Mouse (Mus musculus): ENCODE results near the gene Apom. TPM values are rescaled to one million over a fixed set of nuclear protein-coding genes. Genes with fewer than 3 reads are reported as not detected.

Apom gene
- polyA plus RNA-seq, 1 experiment from 2014 or later = 27.5 TPM

GRCm38 (mm10) chr17:35121143-35121799, 10.6 kb downstream of the Apom start, which contains the start of gene Gpank1:
Gene Gpank1, plus strand, starts transcription at chr17:35121455.
- H3K27ac ChIP-seq (ENCODE audit: low read length) = peak within 1 kb of the TSS; percentile 85
- peak within 1 kb of the TSS; percentile 96 for H3K4me3 ChIP-seq (ENCODE audit: low read length)
- H3K27me3 ChIP-seq (ENCODE audit: insufficient read depth, low read length) = no peaks in the 10 kb centered on the region
- H3K9ac ChIP-seq (replicated peaks; ENCODE audit: low read length) = peak within 1 kb of the TSS; percentile 97
- H3K36me3 ChIP-seq (ENCODE audit: insufficient read depth, low read length) = peaks cover 39% of the 10 kb centered on the region
- no peaks in the 10 kb centered on the region for H3K9me3 ChIP-seq (ENCODE audit: low read length)
- under 1% methylated on average over 50 of the region's 50 CpGs for WGBS
- H3K4me1 ChIP-seq (ENCODE audit: insufficient read depth, low read length) = peaks cover 26% of the 10 kb centered on the region
- peak; percentile 97 for ATAC-seq (ENCODE audit: low FRiP score, low TSS enrichment)
- H3K4me2 ChIP-seq (replicated peaks; ENCODE audit: low read depth, low read length) = peak within 1 kb of the TSS; percentile 90

- Histone ChIP-seq H3K4me3 (ENCODE audit: low read length) (peak overlapping the region; percentile 96), H3K9me3 (ENCODE audit: low read length) (no peaks in the 10 kb centered on the region), H3K4me2 (replicated peaks; ENCODE audit: low read depth, low read length) (peak overlapping the region; percentile 90), H3K4me1 (ENCODE audit: insufficient read depth, low read length) (peaks cover 24% of the 10 kb centered on the region), H3K27me3 (ENCODE audit: insufficient read depth, low read length) (no peaks in the 10 kb centered on the region), H3K9ac (replicated peaks; ENCODE audit: low read length) (peak overlapping the region; percentile 97), H3K27ac (ENCODE audit: low read length) (peak overlapping the region; percentile 81), H3K36me3 (ENCODE audit: insufficient read depth, low read length) (peaks cover 44% of the 10 kb centered on the region)
- peak; percentile 16 for ATAC-seq (ENCODE audit: low FRiP score, low TSS enrichment)
- under 1% methylated on average over 33 of the region's 33 CpGs for WGBS
Observed at GRCm38 (mm10) chr17:35120745-35121142, 11.1 kb downstream of the Apom start.

- WGBS = 81% methylated on average over 8 of the region's 8 CpGs
- H3K4me1 ChIP-seq (ENCODE audit: insufficient read depth, low read length) = peaks cover 8% of the 10 kb centered on the region
- ATAC-seq (ENCODE audit: low FRiP score, low TSS enrichment) = no peak
- no peak within 1 kb of the TSS for H3K4me3 ChIP-seq (ENCODE audit: low read length)
- H3K4me2 ChIP-seq (replicated peaks; ENCODE audit: low read depth, low read length) = no peak within 1 kb of the TSS
- no peak within 1 kb of the TSS for H3K27ac ChIP-seq (ENCODE audit: low read length)
- H3K36me3 ChIP-seq (ENCODE audit: insufficient read depth, low read length) = peaks cover 47% of the 10 kb centered on the region
- no peaks in the 10 kb centered on the region for H3K27me3 ChIP-seq (ENCODE audit: insufficient read depth, low read length)
- H3K9ac ChIP-seq (replicated peaks; ENCODE audit: low read length) = no peak within 1 kb of the TSS
- H3K9me3 ChIP-seq (ENCODE audit: low read length) = no peaks in the 10 kb centered on the region
Observed at GRCm38 (mm10) chr17:35115046-35116019, 16.5 kb downstream of the Apom start, which contains the start of gene Ly6g5b. Gene Ly6g5b, minus strand, starts transcription at chr17:35115428.

GRCm38 (mm10) chr17:35111774-35112173, 20.1 kb downstream of the Apom start:
- H3K9ac ChIP-seq (replicated peaks; ENCODE audit: low read length) = no peak overlapping the region
- no peaks in the 10 kb centered on the region for H3K27me3 ChIP-seq (ENCODE audit: insufficient read depth, low read length)
- peaks cover 24% of the 10 kb centered on the region for H3K36me3 ChIP-seq (ENCODE audit: insufficient read depth, low read length)
- H3K4me2 ChIP-seq (replicated peaks; ENCODE audit: low read depth, low read length) = no peak overlapping the region
- no peaks in the 10 kb centered on the region for H3K9me3 ChIP-seq (ENCODE audit: low read length)
- H3K4me3 ChIP-seq (ENCODE audit: low read length) = no peak overlapping the region
- no peak for ATAC-seq (ENCODE audit: low FRiP score, low TSS enrichment)
- H3K4me1 ChIP-seq (ENCODE audit: insufficient read depth, low read length) = no peaks in the 10 kb centered on the region
- H3K27ac ChIP-seq (ENCODE audit: low read length) = no peak overlapping the region
- WGBS = 69% methylated on average over 9 of the region's 9 CpGs

GRCm38 (mm10) chr17:35108097-35108496, 23.8 kb downstream of the Apom start, which contains the start of gene Ly6g5c:
Gene Ly6g5c, plus strand, starts transcription at chr17:35108279.
- Histone ChIP-seq H3K36me3 (ENCODE audit: insufficient read depth, low read length) (0 out of 2 replicates have a peak, but pooled peaks cover 4% of the 10 kb centered on the region), H3K27ac (ENCODE audit: low read length) (no peak within 1 kb of the TSS), H3K4me2 (replicated peaks; ENCODE audit: low read depth, low read length) (no peak within 1 kb of the TSS), H3K4me1 (ENCODE audit: insufficient read depth, low read length) (peaks cover 10% of the 10 kb centered on the region), H3K9ac (replicated peaks; ENCODE audit: low read length) (no peak within 1 kb of the TSS), H3K4me3 (ENCODE audit: low read length) (no peak within 1 kb of the TSS), H3K27me3 (ENCODE audit: insufficient read depth, low read length) (no peaks in the 10 kb centered on the region), H3K9me3 (ENCODE audit: low read length) (no peaks in the 10 kb centered on the region)
- WGBS = 77% methylated on average over 6 of the region's 6 CpGs
- ATAC-seq (ENCODE audit: low FRiP score, low TSS enrichment) = no peak

- H3K36me3 ChIP-seq (ENCODE audit: insufficient read depth, low read length) = peaks cover 19% of the 10 kb centered on the region
- 76% methylated on average over 3 of the region's 3 CpGs for WGBS
- H3K4me3 ChIP-seq (ENCODE audit: low read length) = no peak overlapping the region; the same call in 1 of the 2 replicates
- peak overlapping the region; percentile 51; the same call in 1 of the 2 replicates for H3K9ac ChIP-seq (replicated peaks; ENCODE audit: low read length)
- no peaks in the 10 kb centered on the region for H3K27me3 ChIP-seq (ENCODE audit: insufficient read depth, low read length)
- 0 out of 2 replicates have a peak overlapping the region, but pooled peaks have one; percentile 46 for H3K4me2 ChIP-seq (replicated peaks; ENCODE audit: low read depth, low read length)
- no peak overlapping the region; the same call in 1 of the 2 replicates for H3K27ac ChIP-seq (ENCODE audit: low read length)
- no peaks in the 10 kb centered on the region for H3K9me3 ChIP-seq (ENCODE audit: low read length)
- no peak for ATAC-seq (ENCODE audit: low FRiP score, low TSS enrichment)
- H3K4me1 ChIP-seq (ENCODE audit: insufficient read depth, low read length) = peaks cover 24% of the 10 kb centered on the region
Observed at GRCm38 (mm10) chr17:35106522-35106921, 25.3 kb downstream of the Apom start.

- Histone ChIP-seq H3K9me3 (ENCODE audit: low read length) (no peaks in the 10 kb centered on the region), H3K27ac (ENCODE audit: low read length) (peak overlapping the region; percentile 24), H3K4me1 (ENCODE audit: insufficient read depth, low read length) (peaks cover 31% of the 10 kb centered on the region), H3K9ac (replicated peaks; ENCODE audit: low read length) (peak overlapping the region; percentile 51), H3K36me3 (ENCODE audit: insufficient read depth, low read length) (peaks cover 25% of the 10 kb centered on the region), H3K4me2 (replicated peaks; ENCODE audit: low read depth, low read length) (peak overlapping the region; percentile 46), H3K4me3 (ENCODE audit: low read length) (peak overlapping the region; percentile 21), H3K27me3 (ENCODE audit: insufficient read depth, low read length) (no peaks in the 10 kb centered on the region)
- WGBS = 21% methylated on average over 13 of the region's 13 CpGs
- no peak; the same call in 1 of the 2 replicates for ATAC-seq (ENCODE audit: low FRiP score, low TSS enrichment)
Observed at GRCm38 (mm10) chr17:35105740-35106389, 26.0 kb downstream of the Apom start.

- Histone ChIP-seq H3K27me3 (ENCODE audit: insufficient read depth, low read length) (no peaks in the 10 kb centered on the region), H3K4me3 (ENCODE audit: low read length) (no peak overlapping the region), H3K4me2 (replicated peaks; ENCODE audit: low read depth, low read length) (no peak overlapping the region), H3K36me3 (ENCODE audit: insufficient read depth, low read length) (peaks cover 34% of the 10 kb centered on the region), H3K27ac (ENCODE audit: low read length) (no peak overlapping the region), H3K9ac (replicated peaks; ENCODE audit: low read length) (no peak overlapping the region), H3K4me1 (ENCODE audit: insufficient read depth, low read length) (peaks cover 42% of the 10 kb centered on the region), H3K9me3 (ENCODE audit: low read length) (no peaks in the 10 kb centered on the region)
- WGBS = 67% methylated on average over 6 of the region's 6 CpGs
- no peak for ATAC-seq (ENCODE audit: low FRiP score, low TSS enrichment)
Observed at GRCm38 (mm10) chr17:35104754-35105153, 27.1 kb downstream of the Apom start.

GRCm38 (mm10) chr17:35104079-35104478, 27.8 kb downstream of the Apom start:
- H3K36me3 ChIP-seq (ENCODE audit: insufficient read depth, low read length) = peaks cover 35% of the 10 kb centered on the region
- peaks cover 42% of the 10 kb centered on the region for H3K4me1 ChIP-seq (ENCODE audit: insufficient read depth, low read length)

More at GRCm38 (mm10) chr17:35104079-35104478, 27.8 kb downstream of the Apom start:
- WGBS = 93% methylated on average over 7 of the region's 7 CpGs
- Histone ChIP-seq H3K4me2 (replicated peaks; ENCODE audit: low read depth, low read length) (no peak overlapping the region), H3K4me3 (ENCODE audit: low read length) (no peak overlapping the region), H3K27me3 (ENCODE audit: insufficient read depth, low read length) (no peaks in the 10 kb centered on the region), H3K27ac (ENCODE audit: low read length) (peak overlapping the region; percentile 61; the same call in 1 of the 2 replicates), H3K9me3 (ENCODE audit: low read length) (no peaks in the 10 kb centered on the region), H3K9ac (replicated peaks; ENCODE audit: low read length) (no peak overlapping the region)
- ATAC-seq (ENCODE audit: low FRiP score, low TSS enrichment) = no peak
